Mouse (Mus musculus) adipocyte (in vitro differentiated cells): ENCODE measurements around the gene Scn10a.

Experiments used
- DNase-seq: peaks from one replicate; pipeline ENCODE4 v3.0.0-alpha.2; 2016; ENCODE audit warnings: low spot score

Scn10a gene

GRCm38 (mm10) chr9:119634216-119634843 lies 84.8 kb downstream of the Scn10a start:
- DNase-seq = no peak

GRCm38 (mm10) chr9:119633475-119633874 lies 85.6 kb downstream of the Scn10a start:
- no peak for DNase-seq

- no peak for DNase-seq
Measured at GRCm38 (mm10) chr9:119632801-119633200, 86.3 kb downstream of the Scn10a start.

GRCm38 (mm10) chr9:119631899-119632533 lies 87.1 kb downstream of the Scn10a start:
- peak; percentile 28 for DNase-seq

GRCm38 (mm10) chr9:119631393-119631898 lies 87.7 kb downstream of the Scn10a start:
- no peak for DNase-seq

- no peak for DNase-seq
Measured at GRCm38 (mm10) chr9:119628690-119629268, 90.3 kb downstream of the Scn10a start.

GRCm38 (mm10) chr9:119627227-119627626 lies 91.9 kb downstream of the Scn10a start:
- DNase-seq = no peak

- DNase-seq = no peak
Measured at GRCm38 (mm10) chr9:119624151-119624550, 95.0 kb downstream of the Scn10a start.

GRCm38 (mm10) chr9:119614798-119615197 lies 104.3 kb downstream of the Scn10a start:
- no peak for DNase-seq

- DNase-seq = no peak
Measured at GRCm38 (mm10) chr9:119610563-119611166, 108.5 kb downstream of the Scn10a start.

- DNase-seq = no peak
Measured at GRCm38 (mm10) chr9:119606906-119607305, 112.2 kb downstream of the Scn10a start.

- no peak for DNase-seq
Measured at GRCm38 (mm10) chr9:119604607-119605006, 114.5 kb downstream of the Scn10a start.

GRCm38 (mm10) chr9:119598501-119598900 lies 120.6 kb downstream of the Scn10a start:
- DNase-seq = no peak

GRCm38 (mm10) chr9:119597332-119597731 lies 121.8 kb downstream of the Scn10a start:
- DNase-seq = no peak

GRCm38 (mm10) chr9:119589592-119589991 lies 129.5 kb downstream of the Scn10a start:
- no peak for DNase-seq

- DNase-seq = no peak
Measured at GRCm38 (mm10) chr9:119588763-119589449, 130.2 kb downstream of the Scn10a start.

- DNase-seq = peak; percentile 62
Measured at GRCm38 (mm10) chr9:119580668-119581067, 138.5 kb downstream of the Scn10a start.

GRCm38 (mm10) chr9:119580187-119580586 lies 138.9 kb downstream of the Scn10a start:
- no peak for DNase-seq

- DNase-seq = no peak
Measured at GRCm38 (mm10) chr9:119578636-119579438, 140.3 kb downstream of the Scn10a start, which contains the start of gene Scn5a. Gene Scn5a, minus strand, starts transcription at chr9:119579016.

- no peak for DNase-seq
Measured at GRCm38 (mm10) chr9:119578311-119578635, 140.8 kb downstream of the Scn10a start.

GRCm38 (mm10) chr9:119576977-119577376 lies 142.1 kb downstream of the Scn10a start:
- no peak for DNase-seq
